Mouse (Mus musculus) neural tube, embryonic 12.5 days (tissue): ENCODE measurements around the gene Aqp2. TPM values are rescaled to one million over a fixed set of nuclear protein-coding genes. Genes with fewer than 3 reads are reported as not detected.
A peak's percentile ranks its signal among the peaks of the same experiment; 100 is the strongest.

ENCODE experiments used
- ATAC-seq: fragments of 200-750 bp; cut with Nextera tagmentation; 2 replicates; pipeline ENCODE4 v1.8.0; 2017; ENCODE audit warnings: low read depth, mild to moderate bottlenecking, moderate TSS enrichment, moderate library complexity; ENCODE audit not compliant: low FRiP score
- H3K27ac ChIP-seq: fragments of 300-500 bp; sonication (generic); 2 replicates; pipeline ENCODE4 v1.5.1; 2016
- H3K27me3 ChIP-seq: fragments of 300-500 bp; sonication (generic); replicated peaks from 2 replicates; pipeline ENCODE4 v1.6.1; 2016; ENCODE audit warnings: mild to moderate bottlenecking
- H3K36me3 ChIP-seq: fragments of 300-500 bp; sonication (generic); 2 replicates; pipeline ENCODE4 v1.6.1; 2016; ENCODE audit warnings: mild to moderate bottlenecking
- H3K4me1 ChIP-seq: fragments of 300-500 bp; sonication (generic); 2 replicates; pipeline ENCODE4 v1.6.1; 2016
- H3K4me2 ChIP-seq: fragments of 300-500 bp; sonication (generic); replicated peaks from 2 replicates; pipeline ENCODE4 v1.6.1; 2016; ENCODE audit warnings: mild to moderate bottlenecking
- H3K4me3 ChIP-seq: fragments of 300-500 bp; sonication (generic); 2 replicates; pipeline ENCODE4 v1.5.1; 2016
- H3K9ac ChIP-seq: fragments of 300-500 bp; sonication (generic); 2 replicates; pipeline ENCODE4 v1.6.1; 2016; ENCODE audit warnings: mild to moderate bottlenecking
- H3K9me3 ChIP-seq: fragments of 300-500 bp; sonication (generic); 2 replicates; pipeline ENCODE4 v1.6.1; 2016; ENCODE audit warnings: mild to moderate bottlenecking
- WGBS: fragments of 180-500 bp; shearing (Covaris S2); methylation state at CpG from one replicate; pipeline ENCODE4 v1.1.7; 2016; 5-methylcytosine and 5-hydroxymethylcytosine counted together
- polyA plus RNA-seq: library from polyadenylated mRNA; unstranded; fragments of >200 nt; fragmentation: Nextera tagmentation; extraction: Ambion mirVana; gene quantifications from 2 replicates; pipeline ENCODE4 v1.2.1, GENCODE M21; 2016

Aqp2 gene
- polyA plus RNA-seq, 1 experiment from 2014 or later: not detected

DNA sequence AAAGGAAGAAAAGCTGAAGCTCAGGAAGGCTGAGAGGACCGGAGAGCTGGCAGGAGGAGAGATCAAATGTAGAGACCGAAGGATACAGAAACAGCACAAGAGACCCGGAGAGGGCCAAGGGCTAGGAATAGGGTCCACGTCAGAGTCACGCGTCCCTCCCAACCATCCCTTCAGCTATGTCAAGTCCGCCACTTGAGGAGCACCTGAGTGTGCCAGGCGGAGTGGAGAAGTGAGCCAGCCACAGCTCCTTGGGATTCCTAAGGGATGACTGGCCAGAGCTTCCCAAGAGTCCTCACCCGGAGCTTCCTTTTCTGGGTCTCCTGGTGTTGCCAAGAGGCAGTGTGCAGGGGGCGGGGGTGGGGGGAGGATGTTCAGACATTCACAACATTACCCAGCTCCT is 16.1 kb downstream of the Aqp2 start:
- Histone ChIP-seq H3K9me3 (no peaks in the 10 kb centered on the region), H3K36me3 (no peaks in the 10 kb centered on the region), H3K27ac (no peak overlapping the region), H3K4me1 (peaks cover 22% of the 10 kb centered on the region), H3K9ac (no peak overlapping the region), H3K4me3 (no peak overlapping the region), H3K27me3 (peaks cover 53% of the 10 kb centered on the region), H3K4me2 (no peak overlapping the region)
- 86% methylated on average over 10 of the region's 10 CpGs for WGBS
- ATAC-seq: no peak

GRCm38 (mm10) chr15:99596056-99596687 is 17.3 kb downstream of the Aqp2 start:
- Histone ChIP-seq H3K27ac (no peak overlapping the region), H3K27me3 (peaks cover 41% of the 10 kb centered on the region)

GRCm38 (mm10) chr15:99596841-99597240 is 18.0 kb downstream of the Aqp2 start:
- H3K36me3 ChIP-seq: no peaks in the 10 kb centered on the region
- H3K27me3 ChIP-seq: peaks cover 34% of the 10 kb centered on the region
- H3K4me3 ChIP-seq: no peak overlapping the region
- H3K4me2 ChIP-seq: no peak overlapping the region
- H3K9ac ChIP-seq: no peak overlapping the region
- peaks cover 32% of the 10 kb centered on the region for H3K4me1 ChIP-seq
- WGBS: 64% methylated on average over 7 of the region's 7 CpGs
- no peaks in the 10 kb centered on the region for H3K9me3 ChIP-seq
- ATAC-seq: no peak; the same call in 1 of the 2 replicates
- H3K27ac ChIP-seq: no peak overlapping the region

More at GRCm38 (mm10) chr15:99596056-99596687, 17.3 kb downstream of the Aqp2 start:
- Histone ChIP-seq H3K4me1 (peaks cover 26% of the 10 kb centered on the region), H3K9me3 (no peaks in the 10 kb centered on the region), H3K36me3 (no peaks in the 10 kb centered on the region), H3K4me3 (0 out of 2 replicates have a peak overlapping the region, but pooled peaks have one; percentile 2), H3K4me2 (peak overlapping the region; percentile 37), H3K9ac (no peak overlapping the region)
- under 1% methylated on average over 7 of the region's 7 CpGs for WGBS
- ATAC-seq: peak; percentile 78

DNA sequence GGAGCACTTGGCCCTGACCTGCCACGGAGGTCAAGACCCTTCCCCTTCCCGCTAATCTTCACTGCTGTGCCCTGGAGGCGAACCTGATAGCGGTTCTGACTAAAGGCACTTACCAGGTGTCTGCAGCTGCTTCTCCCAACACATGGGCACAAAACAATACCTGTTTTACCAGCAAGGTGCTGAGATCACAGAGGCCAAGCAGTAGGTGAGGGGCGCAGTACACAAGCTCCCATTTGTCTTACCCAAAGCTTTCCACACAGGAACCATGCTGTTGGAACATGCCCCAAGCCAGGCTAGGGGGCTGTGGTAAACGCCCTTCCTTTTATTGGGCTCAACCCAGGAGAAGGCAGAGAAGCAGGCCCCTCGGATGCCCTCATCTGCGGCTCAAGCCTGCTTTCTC is 18.7 kb downstream of the Aqp2 start:
- H3K4me3 ChIP-seq: no peak overlapping the region
- H3K27me3 ChIP-seq: peaks cover 26% of the 10 kb centered on the region
- H3K36me3 ChIP-seq: no peaks in the 10 kb centered on the region
- H3K4me1 ChIP-seq: peaks cover 38% of the 10 kb centered on the region
- no peak overlapping the region for H3K27ac ChIP-seq
- H3K9ac ChIP-seq: no peak overlapping the region
- 57% methylated on average over 8 of the region's 8 CpGs for WGBS
- H3K4me2 ChIP-seq: no peak overlapping the region
- no peaks in the 10 kb centered on the region for H3K9me3 ChIP-seq
- no peak for ATAC-seq

DNA sequence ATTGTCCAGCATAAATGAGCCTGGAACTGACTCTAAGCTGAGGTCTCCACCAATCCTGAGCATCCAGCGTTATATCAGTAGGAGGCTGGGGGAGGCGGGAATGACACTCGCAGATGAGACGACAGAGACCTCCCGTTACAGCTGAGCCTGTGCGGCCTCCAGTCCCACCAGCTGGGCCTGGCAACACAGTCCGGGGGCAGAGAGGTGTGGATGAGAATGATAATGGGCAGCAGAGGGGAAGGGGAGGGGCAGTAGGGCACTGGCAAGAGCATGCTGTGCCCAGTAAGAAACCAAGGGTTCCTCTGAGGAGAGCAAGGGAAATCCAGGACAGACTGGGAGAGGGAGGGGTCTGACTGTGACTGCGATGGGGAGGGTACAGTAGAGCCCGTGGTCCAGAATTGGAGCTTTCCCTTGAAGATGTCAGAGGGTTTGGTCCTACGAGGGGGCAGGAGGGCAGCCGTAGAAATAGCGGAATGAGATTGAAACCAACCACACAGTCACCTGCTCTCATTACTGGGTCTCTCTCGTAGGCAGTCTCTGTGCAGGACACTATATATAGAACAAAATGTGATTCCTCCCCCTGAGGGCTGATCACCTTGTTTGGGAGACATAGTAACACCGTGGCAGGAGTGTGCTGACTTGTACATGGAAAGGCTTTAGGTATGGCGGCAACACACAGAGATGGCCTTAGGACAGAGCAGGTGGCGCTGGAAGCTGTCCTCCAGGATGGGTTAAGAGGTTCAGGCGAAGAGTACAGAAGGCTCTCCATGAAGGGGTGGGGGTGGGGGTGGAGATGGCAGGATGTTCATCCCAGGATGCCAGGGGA is 20.6 kb downstream of the Aqp2 start:
- no peak overlapping the region; the same call in 1 of the 2 replicates for H3K9ac ChIP-seq
- no peak overlapping the region; the same call in 1 of the 2 replicates for H3K4me2 ChIP-seq
- H3K36me3 ChIP-seq: no peaks in the 10 kb centered on the region
- no peaks in the 10 kb centered on the region for H3K9me3 ChIP-seq
- H3K27ac ChIP-seq: no peak overlapping the region
- no peak overlapping the region for H3K4me3 ChIP-seq
- peaks cover 42% of the 10 kb centered on the region for H3K4me1 ChIP-seq
- WGBS: 43% methylated on average over 17 of the region's 17 CpGs
- peaks cover 8% of the 10 kb centered on the region for H3K27me3 ChIP-seq
- no peak for ATAC-seq

- no peak for ATAC-seq
These were observed 22.3 kb downstream of the Aqp2 start, which contains the start of gene Aqp6 for GRCm38 (mm10) chr15:99600986-99601822. Gene Aqp6, plus strand, starts transcription at chr15:99601400.

DNA sequence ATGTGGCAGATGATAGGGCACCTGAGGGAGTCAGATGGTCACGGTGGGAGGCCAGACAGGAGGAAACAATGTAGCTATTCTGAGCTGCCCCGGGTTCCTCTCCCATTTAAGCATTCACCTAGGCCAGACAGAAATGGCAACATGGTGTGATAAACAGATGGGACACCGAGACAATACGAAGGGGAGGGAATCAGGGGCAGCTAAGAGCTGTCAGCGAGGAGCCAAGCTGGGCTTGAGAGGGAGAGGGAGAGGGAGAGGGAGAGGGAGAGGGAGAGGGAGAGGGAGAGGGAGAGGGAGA is 22.9 kb downstream of the Aqp2 start:
- Histone ChIP-seq H3K27ac (peak overlapping the region; percentile 13; the same call in 1 of the 2 replicates), H3K36me3 (no peaks in the 10 kb centered on the region), H3K4me2 (no peak overlapping the region), H3K9ac (no peak overlapping the region), H3K27me3 (no peaks in the 10 kb centered on the region), H3K4me3 (no peak overlapping the region), H3K9me3 (no peaks in the 10 kb centered on the region), H3K4me1 (peaks cover 52% of the 10 kb centered on the region)
- ATAC-seq: no peak
- 10% methylated on average over 5 of the region's 5 CpGs for WGBS

More at GRCm38 (mm10) chr15:99600986-99601822, 22.3 kb downstream of the Aqp2 start, which contains the start of gene Aqp6:
- Histone ChIP-seq H3K4me1 (peaks cover 47% of the 10 kb centered on the region), H3K4me2 (peak within 1 kb of the TSS; percentile 18; the same call in 1 of the 2 replicates), H3K9ac (peak within 1 kb of the TSS; percentile 35; the same call in 1 of the 2 replicates), H3K9me3 (no peaks in the 10 kb centered on the region), H3K4me3 (no peak within 1 kb of the TSS), H3K36me3 (no peaks in the 10 kb centered on the region), H3K27ac (peak within 1 kb of the TSS; percentile 13; the same call in 1 of the 2 replicates), H3K27me3 (no peaks in the 10 kb centered on the region)
- WGBS: 58% methylated on average over 22 of the region's 22 CpGs

GRCm38 (mm10) chr15:99602206-99602820 is 23.5 kb downstream of the Aqp2 start:
- 71% methylated on average over 17 of the region's 17 CpGs for WGBS
- Histone ChIP-seq H3K4me1 (peaks cover 52% of the 10 kb centered on the region), H3K9ac (peak overlapping the region; percentile 35; the same call in 1 of the 2 replicates), H3K27me3 (no peaks in the 10 kb centered on the region), H3K36me3 (no peaks in the 10 kb centered on the region), H3K4me3 (no peak overlapping the region), H3K4me2 (0 out of 2 replicates have a peak overlapping the region, but pooled peaks have one; percentile 5), H3K27ac (no peak overlapping the region), H3K9me3 (no peaks in the 10 kb centered on the region)
- no peak for ATAC-seq

DNA sequence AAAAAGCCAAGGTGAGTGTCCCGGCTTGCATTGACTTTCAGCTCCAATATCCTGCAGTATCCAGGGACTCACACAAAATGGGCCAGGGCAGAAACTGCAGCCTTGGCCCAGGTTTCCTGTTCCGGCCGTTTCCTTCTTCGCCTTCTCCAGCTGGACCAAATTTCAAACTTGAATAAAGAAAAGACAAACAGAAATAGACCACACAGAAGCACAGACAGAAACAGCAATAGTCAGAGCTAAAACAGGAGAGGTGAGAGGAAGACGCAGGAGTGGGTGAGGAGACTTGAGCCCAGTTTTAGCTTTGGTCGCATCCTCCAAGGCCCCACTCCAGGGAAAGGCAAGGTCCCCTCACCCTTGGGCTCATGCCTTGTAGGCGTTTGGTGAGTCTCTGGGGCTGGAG is 24.4 kb downstream of the Aqp2 start:
- Histone ChIP-seq H3K4me2 (peak overlapping the region; percentile 12; the same call in 1 of the 2 replicates), H3K4me1 (peaks cover 59% of the 10 kb centered on the region), H3K36me3 (no peaks in the 10 kb centered on the region), H3K9me3 (no peaks in the 10 kb centered on the region), H3K4me3 (no peak overlapping the region), H3K27ac (no peak overlapping the region), H3K9ac (no peak overlapping the region), H3K27me3 (no peaks in the 10 kb centered on the region)
- 87% methylated on average over 7 of the region's 7 CpGs for WGBS
- ATAC-seq: no peak

- no peaks in the 10 kb centered on the region for H3K27me3 ChIP-seq
- H3K4me2 ChIP-seq: no peak overlapping the region
- H3K9me3 ChIP-seq: no peaks in the 10 kb centered on the region
- no peak overlapping the region for H3K9ac ChIP-seq
- no peak overlapping the region for H3K4me3 ChIP-seq
- 81% methylated on average over 3 of the region's 3 CpGs for WGBS
- H3K36me3 ChIP-seq: no peaks in the 10 kb centered on the region
- ATAC-seq: no peak
- H3K27ac ChIP-seq: no peak overlapping the region
- H3K4me1 ChIP-seq: peaks cover 41% of the 10 kb centered on the region
These were observed 26.7 kb downstream of the Aqp2 start for GRCm38 (mm10) chr15:99605595-99605994.

DNA sequence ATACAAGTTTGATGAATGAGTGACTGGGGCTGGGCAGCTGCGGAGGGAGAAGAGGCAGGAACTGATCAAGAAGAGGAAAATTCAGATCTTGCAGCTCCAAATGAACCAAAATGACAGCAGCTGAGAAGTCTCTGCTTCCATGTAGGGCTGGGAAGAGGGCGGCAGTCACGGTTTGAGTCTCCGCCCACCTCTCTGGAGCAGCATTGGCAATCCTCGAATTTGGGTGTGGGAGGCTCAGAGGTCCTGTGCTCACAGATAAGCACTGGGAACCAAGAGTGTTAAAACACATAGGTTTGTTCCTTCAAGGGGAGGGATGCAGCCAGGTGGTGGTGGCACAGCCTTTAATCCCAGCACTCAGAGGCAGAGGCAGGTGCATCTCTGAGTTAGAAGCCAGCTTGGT is 27.7 kb downstream of the Aqp2 start:
- ATAC-seq: no peak
- H3K9me3 ChIP-seq: no peaks in the 10 kb centered on the region
- H3K27me3 ChIP-seq: no peaks in the 10 kb centered on the region
- H3K9ac ChIP-seq: no peak overlapping the region
- peaks cover 41% of the 10 kb centered on the region for H3K4me1 ChIP-seq
- H3K27ac ChIP-seq: no peak overlapping the region
- WGBS: 37% methylated on average over 5 of the region's 5 CpGs
- no peak overlapping the region for H3K4me3 ChIP-seq
- no peak overlapping the region for H3K4me2 ChIP-seq
- no peaks in the 10 kb centered on the region for H3K36me3 ChIP-seq
